Mouse (Mus musculus): ENCODE measurements around the gene Sh3gl3. TPM values are rescaled to one million over a fixed set of nuclear protein-coding genes. Genes with fewer than 3 reads are reported as not detected.

Sh3gl3 gene
- total and polyA plus RNA-seq, 3 experiments = 0.27 to 0.70 (median 0.45) TPM

- no peak overlapping the region for H3K27ac ChIP-seq
- WGBS = 48% methylated on average over 10 of the region's 10 CpGs
- no peaks in the 10 kb centered on the region for H3K27me3 ChIP-seq (ENCODE audit: control insufficient read depth, insufficient read depth, low read length)
- no peaks in the 10 kb centered on the region for H3K79me2 ChIP-seq (replicated peaks; ENCODE audit: control insufficient read depth, insufficient read depth, low read length)
- H3K36me3 ChIP-seq (ENCODE audit: control insufficient read depth, insufficient read depth, low read length) = no peaks in the 10 kb centered on the region
- H3K4me1 ChIP-seq (ENCODE audit: control insufficient read depth, insufficient read depth, low read length) = no peaks in the 10 kb centered on the region
- H3K9ac ChIP-seq (ENCODE audit: low read depth, low read length) = no peak overlapping the region
- H3K4me3 ChIP-seq = no peak overlapping the region
- no peak for TF ChIP-seq EP300 (IDR thresholded peaks at IDR 0.05; ENCODE audit: insufficient read depth, low read depth, low read length)
- no peak for TF ChIP-seq CTCF (IDR thresholded peaks at IDR 0.05)
- TF ChIP-seq POLR2A (IDR thresholded peaks at IDR 0.05; ENCODE audit: insufficient read depth, low read depth, low read length) = no peak
- intact Hi-C loops (cut with DNase I) = no loop called here
- no peak for DNase-seq
Observed at GRCm38 (mm10) chr7:82223906-82224846, 50.5 kb downstream of the Sh3gl3 start.

GRCm38 (mm10) chr7:82233201-82233600 is 59.6 kb downstream of the Sh3gl3 start:
- DNase-seq = no peak
- Histone ChIP-seq H3K9ac (ENCODE audit: low read depth, low read length) (no peak overlapping the region), H3K79me2 (replicated peaks; ENCODE audit: control insufficient read depth, insufficient read depth, low read length) (no peaks in the 10 kb centered on the region), H3K4me3 (no peak overlapping the region), H3K4me1 (ENCODE audit: control insufficient read depth, insufficient read depth, low read length) (no peaks in the 10 kb centered on the region; the same call in 1 of the 2 replicates), H3K27me3 (ENCODE audit: control insufficient read depth, insufficient read depth, low read length) (no peaks in the 10 kb centered on the region), H3K36me3 (ENCODE audit: control insufficient read depth, insufficient read depth, low read length) (no peaks in the 10 kb centered on the region), H3K27ac (no peak overlapping the region)
- 81% methylated on average over 7 of the region's 7 CpGs for WGBS
- intact Hi-C loops (cut with DNase I) = no loop called here
- no peak for TF ChIP-seq EP300 (IDR thresholded peaks at IDR 0.05; ENCODE audit: insufficient read depth, low read depth, low read length)
- no peak for TF ChIP-seq CTCF (IDR thresholded peaks at IDR 0.05)
- no peak for TF ChIP-seq POLR2A (IDR thresholded peaks at IDR 0.05; ENCODE audit: insufficient read depth, low read depth, low read length)

- Histone ChIP-seq H3K36me3 (ENCODE audit: control insufficient read depth, insufficient read depth, low read length) (no peaks in the 10 kb centered on the region), H3K27ac (no peak overlapping the region), H3K27me3 (ENCODE audit: control insufficient read depth, insufficient read depth, low read length) (no peaks in the 10 kb centered on the region), H3K79me2 (replicated peaks; ENCODE audit: control insufficient read depth, insufficient read depth, low read length) (no peaks in the 10 kb centered on the region), H3K4me1 (ENCODE audit: control insufficient read depth, insufficient read depth, low read length) (no peaks in the 10 kb centered on the region; the same call in 1 of the 2 replicates), H3K9ac (ENCODE audit: low read depth, low read length) (no peak overlapping the region), H3K4me3 (no peak overlapping the region)
- 35% methylated on average over 11 of the region's 11 CpGs for WGBS
- TF ChIP-seq CTCF (IDR thresholded peaks at IDR 0.05) (no peak), POLR2A (IDR thresholded peaks at IDR 0.05; ENCODE audit: insufficient read depth, low read depth, low read length) (no peak), EP300 (IDR thresholded peaks at IDR 0.05; ENCODE audit: insufficient read depth, low read depth, low read length) (no peak)
- intact Hi-C loops (cut with DNase I) = no loop called here
- no peak for DNase-seq
Observed at GRCm38 (mm10) chr7:82234010-82234897, 60.6 kb downstream of the Sh3gl3 start.

GRCm38 (mm10) chr7:82234898-82235290 is 61.3 kb downstream of the Sh3gl3 start:
- no peak overlapping the region for H3K9ac ChIP-seq (ENCODE audit: low read depth, low read length)
- 37% methylated on average over 4 of the region's 4 CpGs for WGBS
- no peaks in the 10 kb centered on the region; the same call in 1 of the 2 replicates for H3K4me1 ChIP-seq (ENCODE audit: control insufficient read depth, insufficient read depth, low read length)
- no peak for TF ChIP-seq POLR2A (IDR thresholded peaks at IDR 0.05; ENCODE audit: insufficient read depth, low read depth, low read length)
- no peak for TF ChIP-seq EP300 (IDR thresholded peaks at IDR 0.05; ENCODE audit: insufficient read depth, low read depth, low read length)
- TF ChIP-seq CTCF (IDR thresholded peaks at IDR 0.05) = no peak
- H3K27me3 ChIP-seq (ENCODE audit: control insufficient read depth, insufficient read depth, low read length) = no peaks in the 10 kb centered on the region
- intact Hi-C loops (cut with DNase I) = no loop called here
- no peaks in the 10 kb centered on the region for H3K79me2 ChIP-seq (replicated peaks; ENCODE audit: control insufficient read depth, insufficient read depth, low read length)
- no peak overlapping the region for H3K4me3 ChIP-seq
- H3K27ac ChIP-seq = no peak overlapping the region
- no peak for DNase-seq
- no peaks in the 10 kb centered on the region for H3K36me3 ChIP-seq (ENCODE audit: control insufficient read depth, insufficient read depth, low read length)

- 67% methylated on average over 9 of the region's 9 CpGs for WGBS
- no peak for TF ChIP-seq EP300 (IDR thresholded peaks at IDR 0.05; ENCODE audit: insufficient read depth, low read depth, low read length)
- TF ChIP-seq POLR2A (IDR thresholded peaks at IDR 0.05; ENCODE audit: insufficient read depth, low read depth, low read length) = no peak
- TF ChIP-seq CTCF (IDR thresholded peaks at IDR 0.05) = no peak
- no peak for DNase-seq
- Histone ChIP-seq H3K9ac (ENCODE audit: low read depth, low read length) (no peak overlapping the region), H3K4me3 (no peak overlapping the region), H3K4me1 (ENCODE audit: control insufficient read depth, insufficient read depth, low read length) (no peaks in the 10 kb centered on the region; the same call in 1 of the 2 replicates), H3K27me3 (ENCODE audit: control insufficient read depth, insufficient read depth, low read length) (no peaks in the 10 kb centered on the region), H3K27ac (no peak overlapping the region), H3K79me2 (replicated peaks; ENCODE audit: control insufficient read depth, insufficient read depth, low read length) (no peaks in the 10 kb centered on the region), H3K36me3 (ENCODE audit: control insufficient read depth, insufficient read depth, low read length) (no peaks in the 10 kb centered on the region)
- intact Hi-C loops (cut with DNase I) = no loop called here
Observed at GRCm38 (mm10) chr7:82235486-82235885, 61.8 kb downstream of the Sh3gl3 start.

All from heart, adult 2 months (tissue).